Mouse (Mus musculus) T-helper 2 cell (primary cell): ENCODE data around the gene Lsm14b.

Experiments used
- in situ Hi-C: fragments of 300-600 bp; cut with MboI, MseI; formaldehyde crosslinking; loops from one replicate; pipeline ENCODE4 v1.15.1; 2025; ENCODE audit warnings: high pct_unique_total_duplicates

The Lsm14b gene

DNA sequence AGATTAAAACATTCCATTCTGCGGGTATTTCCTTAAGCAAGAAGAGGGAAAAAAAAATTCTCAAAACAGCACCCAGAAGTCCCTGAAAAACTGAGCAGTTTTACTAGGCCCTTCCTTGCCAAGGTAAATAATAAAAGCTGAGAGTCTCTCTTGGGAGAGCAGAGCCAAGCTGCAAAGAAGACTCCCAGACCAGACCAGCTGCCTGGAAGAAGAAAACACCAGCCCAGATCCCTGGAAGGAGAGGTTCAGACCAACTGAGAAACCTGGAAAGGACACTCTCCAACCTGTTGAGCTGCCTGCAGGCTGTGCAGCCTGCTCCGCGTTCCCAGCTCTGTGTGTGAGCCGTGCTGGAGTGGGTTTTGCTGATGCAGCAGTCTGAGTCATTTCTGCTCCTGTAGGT, 7.2 kb upstream of the Lsm14b start:
- in situ Hi-C loops: no loop called here

DNA sequence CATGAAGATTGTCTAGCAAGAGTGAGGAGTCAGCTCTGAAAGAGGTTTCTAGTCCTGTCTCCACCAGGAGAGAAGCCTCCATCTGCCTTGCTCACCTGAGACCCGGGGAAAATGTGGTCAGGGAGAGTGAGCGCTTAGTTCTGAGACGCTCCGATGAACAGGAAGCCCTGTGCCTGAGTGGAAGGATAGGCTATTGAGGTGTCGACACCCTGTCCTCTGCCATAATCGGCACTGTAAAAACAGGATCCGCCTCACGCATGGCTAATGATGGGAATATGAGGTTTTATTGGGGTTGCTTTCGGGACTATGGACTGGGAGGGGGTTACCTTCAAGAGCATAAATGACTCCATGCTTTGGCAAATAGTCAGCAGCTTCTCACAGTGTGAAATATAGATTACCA, 6.2 kb upstream of the Lsm14b start:
- in situ Hi-C loops: no loop called here

DNA sequence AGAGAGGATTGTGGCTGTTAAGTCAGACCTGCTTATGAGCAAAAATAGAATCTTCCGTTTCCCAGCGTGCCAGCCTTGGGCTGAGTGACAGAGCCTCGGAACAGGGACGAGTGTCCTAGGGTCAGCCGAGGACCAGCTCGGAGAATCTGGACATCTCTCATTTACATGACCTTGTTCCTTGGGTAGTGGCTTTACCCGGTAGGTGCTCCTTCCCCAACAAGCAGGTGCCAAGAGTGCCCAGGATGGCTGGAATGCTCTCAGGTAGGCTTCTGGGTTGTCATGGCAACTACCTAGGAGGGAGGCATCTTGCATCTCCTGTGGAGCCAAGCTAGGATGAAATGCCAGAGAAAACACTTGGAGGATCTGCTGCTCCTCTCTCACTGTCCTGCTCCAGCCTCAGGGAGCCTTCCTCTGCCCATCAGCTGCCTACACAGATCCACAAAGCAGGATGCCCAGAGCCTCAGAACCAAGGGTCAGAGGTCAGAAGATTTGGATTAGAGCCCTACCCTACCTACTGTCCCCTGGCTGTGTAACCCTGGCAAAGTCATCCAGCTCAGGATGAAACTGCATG, 4.6 kb upstream of the Lsm14b start:
- in situ Hi-C loops: no loop called here

DNA sequence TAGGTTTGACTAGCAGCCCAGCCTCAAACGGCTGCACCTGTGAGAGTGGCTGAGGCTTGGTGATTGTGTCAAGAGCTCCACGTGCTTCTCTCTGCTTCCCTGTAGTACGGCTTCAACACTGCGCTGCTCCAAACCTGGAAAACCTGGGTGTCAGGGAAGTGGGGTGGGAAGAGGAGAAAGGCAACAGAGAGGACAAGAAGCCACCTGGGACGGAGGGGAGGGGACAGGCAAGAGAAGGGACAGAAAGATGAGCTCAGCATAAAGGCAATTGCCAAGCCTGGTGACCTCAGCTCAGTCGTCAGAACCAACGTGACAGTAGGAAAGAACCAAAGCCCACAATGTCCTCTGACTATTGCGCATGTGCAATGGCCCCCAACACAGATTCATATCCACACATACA, 3.9 kb upstream of the Lsm14b start:
- in situ Hi-C loops: no loop called here

DNA sequence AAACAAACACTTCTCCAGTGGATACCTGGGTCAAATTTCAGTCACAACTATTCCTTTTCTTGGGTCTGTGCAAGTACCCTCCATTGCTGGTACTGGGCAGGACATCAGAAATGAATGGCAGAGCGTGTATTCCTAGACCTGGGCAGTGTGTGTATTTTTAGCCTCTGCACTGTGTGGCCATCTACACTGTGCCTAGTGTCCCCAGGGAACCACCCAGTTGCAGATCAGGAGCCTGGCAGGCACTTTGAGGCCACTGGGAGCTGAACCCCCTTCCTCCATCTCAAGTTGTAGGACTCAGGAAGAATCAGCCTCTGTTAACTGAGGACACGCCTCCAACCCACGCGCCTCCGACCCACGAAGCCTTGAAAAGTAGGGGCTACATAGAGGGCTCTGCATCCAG, 2.0 kb upstream of the Lsm14b start:
- in situ Hi-C loops: no loop called here

DNA sequence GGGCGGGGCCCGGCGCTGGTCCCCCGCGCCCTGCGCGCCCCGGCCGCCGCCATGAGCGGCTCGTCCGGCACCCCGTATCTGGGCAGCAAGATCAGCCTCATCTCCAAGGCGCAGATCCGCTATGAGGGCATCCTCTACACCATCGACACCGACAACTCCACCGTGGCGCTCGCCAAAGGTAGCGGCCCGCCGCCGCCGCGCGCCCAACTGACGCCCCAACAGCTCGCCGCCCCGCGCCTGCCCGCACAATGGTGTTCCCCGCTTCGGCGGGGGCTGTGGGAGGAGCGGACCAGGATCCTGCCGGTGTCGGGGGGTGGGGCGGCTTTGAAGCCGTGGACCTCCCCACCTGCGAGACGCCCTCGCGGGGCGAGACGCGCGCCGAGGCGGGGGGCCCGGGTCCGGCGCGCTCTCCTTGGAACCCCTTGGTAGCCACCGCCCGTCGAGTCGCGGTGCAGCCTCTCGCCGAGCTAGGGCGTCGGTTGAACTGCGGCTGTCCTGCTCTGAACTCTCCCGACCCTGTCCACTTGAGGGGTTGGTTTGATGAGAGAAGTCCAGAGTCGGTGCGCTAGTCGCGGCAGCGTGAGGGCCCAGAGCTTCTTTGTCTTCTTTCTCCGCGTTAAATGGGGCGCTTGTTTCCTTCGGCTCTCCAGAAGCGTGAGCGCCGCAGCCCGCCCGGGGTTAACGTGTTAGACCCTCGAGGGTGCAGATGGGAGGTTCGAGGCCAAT, 511 bp downstream of the Lsm14b start:
- in situ Hi-C loops: loop anchor here (5.0 kb wide), 1 partner anchor 47 kb away; the partner anchor contains the start of gene Mtg2

DNA sequence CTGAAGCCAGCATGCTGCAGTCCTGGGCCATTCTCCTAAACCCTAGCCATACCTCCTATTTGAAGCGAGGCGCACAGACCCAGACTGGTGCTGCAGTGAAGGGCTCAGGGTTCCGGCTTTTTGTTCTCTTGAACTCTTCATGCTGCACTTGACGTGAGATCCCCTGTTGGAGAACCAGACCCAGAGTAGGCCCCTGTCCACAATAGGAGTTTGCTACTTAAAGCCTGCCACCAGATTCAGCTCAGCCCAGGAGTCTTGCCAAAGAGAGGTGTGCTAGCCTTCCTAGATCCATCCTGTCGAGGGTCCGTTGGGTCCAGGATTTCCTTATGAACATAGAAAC, 1.0 kb downstream of the Lsm14b start:
- in situ Hi-C loops: loop anchor here (5.0 kb wide), 1 partner anchor 46 kb away; the partner anchor contains the start of gene Mtg2

DNA sequence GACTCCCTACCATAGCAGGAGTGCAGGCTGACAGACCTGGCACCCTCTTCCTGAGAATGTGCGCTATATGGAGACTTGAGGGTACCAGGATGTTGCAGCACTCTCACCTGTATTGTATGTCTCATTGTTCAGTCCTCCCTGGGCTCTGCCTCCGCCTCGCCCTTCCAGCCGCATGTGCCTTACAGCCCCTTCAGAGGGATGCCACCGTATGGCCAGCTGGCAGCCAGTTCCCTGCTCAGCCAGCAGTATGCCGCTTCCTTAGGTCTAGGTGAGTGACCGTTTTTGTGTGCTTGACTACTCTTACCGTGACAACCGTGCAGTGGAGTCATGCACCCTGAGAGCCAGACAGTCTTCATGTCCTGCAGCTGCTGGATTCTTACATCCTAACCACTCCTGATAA, 3.0 kb downstream of the Lsm14b start:
- in situ Hi-C loops: loop anchor here (5.0 kb wide), 1 partner anchor 45 kb away; the partner anchor contains the start of gene Mtg2

DNA sequence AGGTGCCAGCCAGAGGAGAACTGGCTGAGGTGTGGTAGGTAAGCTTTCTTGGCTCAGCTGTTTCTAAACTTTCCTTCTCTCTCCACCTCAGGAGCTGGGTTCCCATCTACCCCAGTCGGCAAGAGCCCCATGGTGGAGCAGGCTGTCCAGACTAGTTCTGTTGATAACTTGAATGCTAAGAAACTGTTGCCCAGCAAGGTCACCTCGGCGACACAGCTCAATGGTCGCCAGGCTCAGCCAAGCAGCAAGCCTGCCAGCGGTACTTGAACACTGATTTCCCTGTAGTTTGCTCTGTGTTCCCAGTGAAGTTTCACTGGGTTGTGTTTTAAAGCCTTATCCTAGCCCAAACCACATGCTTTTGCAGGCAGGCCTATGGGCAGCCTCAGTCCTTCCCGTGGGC, 6.5 kb downstream of the Lsm14b start:
- in situ Hi-C loops: no loop called here

DNA sequence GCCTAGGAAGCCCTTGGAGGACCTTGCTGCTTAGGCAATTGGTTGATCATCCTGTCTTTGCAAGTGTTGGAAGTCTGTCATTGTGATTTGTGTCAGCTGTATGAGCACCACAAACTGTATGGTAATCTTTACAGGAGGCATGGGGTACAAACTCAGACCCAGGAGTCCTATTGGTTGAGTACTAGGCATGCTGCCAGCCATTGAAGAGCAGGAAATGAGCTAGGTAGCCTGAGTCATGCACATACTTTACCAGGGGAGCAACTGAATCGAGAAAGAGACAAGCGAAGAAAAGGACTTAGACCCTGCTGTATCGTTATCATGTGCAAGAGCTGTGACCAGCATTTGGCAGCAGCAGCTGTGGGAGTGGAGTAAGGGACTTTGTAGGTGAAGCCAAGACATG, 8.1 kb downstream of the Lsm14b start:
- in situ Hi-C loops: no loop called here

DNA sequence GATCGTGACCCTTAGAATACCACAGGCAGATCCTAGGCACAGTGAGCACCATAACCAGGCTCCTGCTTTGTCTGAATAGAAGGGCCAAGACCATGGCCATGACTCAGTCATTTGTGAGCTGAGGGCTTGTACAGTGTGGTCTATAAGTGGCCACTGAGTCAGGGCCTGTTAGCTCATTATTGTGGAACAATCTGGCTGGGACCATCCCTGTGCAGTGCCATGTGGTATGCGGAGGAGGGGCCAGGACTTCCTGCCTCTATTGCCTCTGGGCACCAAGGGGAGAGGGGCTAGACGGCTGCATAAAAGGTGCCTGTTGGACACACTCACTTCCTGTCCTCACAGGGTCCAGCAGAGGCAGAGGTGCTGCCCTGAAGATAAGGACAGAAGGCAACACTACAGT, 9.2 kb downstream of the Lsm14b start:
- in situ Hi-C loops: no loop called here

DNA sequence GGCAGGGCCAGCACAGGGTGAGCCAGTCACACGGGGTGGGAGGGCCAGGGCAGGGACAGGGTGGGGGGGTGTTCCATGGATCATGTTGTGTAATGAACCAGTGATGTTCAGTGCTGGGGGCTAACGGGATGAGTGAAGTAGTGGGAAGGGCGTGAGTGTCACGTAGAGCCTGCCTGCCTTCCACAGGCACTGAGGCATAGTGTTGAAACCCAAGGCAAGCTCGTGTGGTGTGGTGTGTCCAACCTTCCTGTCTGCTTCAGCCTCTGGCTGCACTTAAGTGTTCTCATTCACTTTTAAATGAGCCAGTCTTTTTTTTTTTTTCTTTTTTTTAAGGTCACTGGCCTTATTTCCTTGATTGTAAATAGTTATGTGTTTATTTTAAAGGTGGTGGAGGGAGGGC, 10.0 kb downstream of the Lsm14b start:
- in situ Hi-C loops: no loop called here

DNA sequence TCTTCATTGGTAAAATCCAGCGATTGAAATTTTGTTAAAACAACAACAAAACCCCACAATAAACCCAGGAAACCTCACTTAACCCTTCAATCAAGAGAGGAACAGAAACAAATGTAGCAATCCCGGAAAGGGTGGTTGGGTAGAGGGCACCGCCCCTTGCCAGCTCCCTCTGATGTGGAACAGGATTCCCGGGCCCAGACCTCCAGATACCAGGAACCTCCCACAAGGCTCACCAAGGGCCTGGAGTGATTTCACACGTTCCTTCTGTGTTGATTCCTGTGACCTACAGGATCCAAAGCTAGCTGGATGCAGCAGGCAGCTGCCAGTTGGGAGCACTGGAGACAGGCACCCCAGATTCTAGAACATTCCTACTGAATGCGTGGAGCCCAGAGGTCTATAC, 15.6 kb downstream of the Lsm14b start:
- in situ Hi-C loops: loop anchor here (5.0 kb wide), 1 partner anchor 77 kb away; the partner anchor contains the start of gene Osbpl2

DNA sequence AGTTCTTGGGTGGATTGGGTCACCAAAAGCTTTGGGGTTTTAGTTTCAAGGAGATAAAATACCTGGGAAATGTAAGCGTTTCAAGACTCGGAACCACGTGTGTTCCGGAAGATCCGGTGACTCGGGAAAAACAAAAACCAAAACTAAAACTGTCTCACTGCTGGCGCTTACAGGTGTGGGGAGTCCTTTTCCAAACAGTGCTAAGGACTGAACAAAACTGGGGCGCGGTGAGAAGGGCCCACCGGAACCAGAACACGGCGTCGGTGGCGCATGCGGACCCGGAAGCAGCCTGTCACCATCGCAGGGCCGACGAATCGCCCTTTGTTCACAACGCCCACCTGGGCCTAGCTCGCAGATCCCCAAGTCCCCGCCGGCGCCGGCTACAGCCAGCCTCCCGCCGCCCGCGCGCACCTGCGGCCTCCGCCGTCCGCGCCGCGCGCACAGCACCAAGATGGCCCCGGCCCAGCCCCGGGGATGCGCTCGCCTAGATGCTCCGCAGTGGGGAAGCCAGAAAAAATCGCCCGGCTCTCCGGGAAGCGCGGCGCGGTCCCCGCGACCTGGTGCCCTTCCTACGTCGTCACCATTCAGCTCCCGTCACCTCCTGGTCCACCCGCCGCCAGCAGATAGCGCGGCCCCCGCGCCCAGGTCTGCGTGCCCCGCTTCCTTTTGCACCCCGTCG, 16.9 kb downstream of the Lsm14b start:
- in situ Hi-C loops: loop anchor here (5.0 kb wide), 1 partner anchor 76 kb away; the partner anchor contains the start of gene Osbpl2

DNA sequence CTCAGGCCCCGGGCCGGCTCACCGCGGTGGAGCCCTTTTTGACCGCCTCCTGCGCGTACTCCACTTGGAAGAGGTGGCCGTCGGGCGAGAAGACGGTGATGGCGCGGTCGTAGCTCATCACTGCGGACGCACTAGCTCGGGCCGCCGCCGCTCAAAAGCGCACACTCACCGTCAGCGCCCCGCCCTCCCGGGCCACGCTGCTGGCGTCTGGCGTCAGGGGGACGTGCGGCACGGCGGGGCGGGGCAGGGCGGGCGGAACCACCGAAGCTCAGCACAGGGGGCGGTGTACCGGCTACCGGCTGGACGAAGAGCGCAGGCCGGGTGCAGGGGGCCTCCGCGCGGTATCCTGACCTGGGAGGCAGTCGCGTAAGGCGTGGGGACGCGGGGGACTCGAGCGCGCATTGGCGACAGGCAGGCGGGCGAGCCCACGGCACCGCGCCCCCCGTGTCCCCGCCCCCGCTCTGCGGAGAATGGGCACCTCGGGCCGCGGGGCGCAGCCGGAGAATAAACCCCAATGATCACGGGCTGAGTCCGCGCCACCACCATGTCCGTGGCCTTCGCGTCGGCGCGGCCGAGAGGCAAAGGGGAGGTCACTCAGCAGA, 17.6 kb downstream of the Lsm14b start, which contains the start of the genes Psma7 and Ss18l1:
Gene Psma7, minus strand, starts transcription at position 178 of the 602 bp plus-strand sequence.
Gene Ss18l1, plus strand, starts transcription at position 254 of the 602 bp plus-strand sequence.
- in situ Hi-C loops: loop anchor here (5.0 kb wide), 1 partner anchor 75 kb away; the partner anchor contains the start of gene Osbpl2

DNA sequence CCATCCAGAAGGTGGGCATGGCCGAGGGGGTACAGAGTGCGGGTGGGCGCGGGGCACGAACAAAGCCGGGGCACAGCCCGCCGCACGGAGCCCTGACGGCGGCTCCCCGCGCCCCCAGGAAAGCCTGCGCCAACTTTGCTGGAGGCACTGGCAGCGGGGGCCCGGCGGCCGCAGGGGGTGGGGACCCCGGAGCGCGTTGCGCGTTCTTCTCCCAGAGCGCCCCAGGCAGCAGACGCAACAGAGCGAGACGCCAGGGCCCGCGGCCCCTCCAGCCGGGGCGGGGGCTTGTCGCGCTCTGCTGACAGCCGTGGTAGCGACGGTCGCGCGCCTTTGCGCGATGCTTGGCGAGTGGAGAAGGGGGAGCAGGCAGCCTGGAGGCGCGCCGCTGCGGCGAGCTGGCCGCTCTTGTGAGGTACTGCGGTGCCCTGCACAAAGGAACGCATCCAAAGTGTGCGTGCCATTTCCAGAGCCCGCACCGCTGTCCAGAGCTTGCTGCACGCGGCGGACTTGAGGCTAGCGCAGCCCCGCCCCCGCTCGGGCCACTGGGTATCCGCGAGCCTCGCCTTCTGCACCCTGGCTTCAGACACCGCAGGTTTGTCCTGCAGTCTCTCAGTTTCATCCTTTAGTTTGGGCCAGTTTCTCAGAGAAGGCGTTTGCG, 18.2 kb downstream of the Lsm14b start:
- in situ Hi-C loops: loop anchor here (5.0 kb wide), 1 partner anchor 74 kb away; the partner anchor contains the start of gene Osbpl2

DNA sequence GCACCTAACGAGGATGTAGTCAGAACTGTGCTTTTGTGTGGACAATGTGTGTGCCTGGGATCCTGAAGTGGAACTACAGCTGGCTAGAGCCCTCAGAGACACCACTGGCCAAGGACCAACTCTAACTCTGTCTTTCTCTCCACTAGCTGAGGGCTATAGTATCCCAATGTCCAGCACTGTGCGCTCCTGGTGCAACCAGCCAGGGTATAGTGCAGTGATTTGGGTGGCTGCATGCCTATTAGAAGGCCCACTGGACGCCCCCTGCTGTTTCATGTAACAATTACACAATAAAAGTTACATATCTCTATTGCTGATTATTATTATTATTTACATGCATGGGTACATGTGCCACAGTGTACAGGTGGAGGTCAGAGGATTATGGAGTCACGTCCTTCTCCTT, 20.5 kb downstream of the Lsm14b start:
- in situ Hi-C loops: loop anchor here (5.0 kb wide), 1 partner anchor 133 kb away; no protein-coding TSS in a partner anchor

DNA sequence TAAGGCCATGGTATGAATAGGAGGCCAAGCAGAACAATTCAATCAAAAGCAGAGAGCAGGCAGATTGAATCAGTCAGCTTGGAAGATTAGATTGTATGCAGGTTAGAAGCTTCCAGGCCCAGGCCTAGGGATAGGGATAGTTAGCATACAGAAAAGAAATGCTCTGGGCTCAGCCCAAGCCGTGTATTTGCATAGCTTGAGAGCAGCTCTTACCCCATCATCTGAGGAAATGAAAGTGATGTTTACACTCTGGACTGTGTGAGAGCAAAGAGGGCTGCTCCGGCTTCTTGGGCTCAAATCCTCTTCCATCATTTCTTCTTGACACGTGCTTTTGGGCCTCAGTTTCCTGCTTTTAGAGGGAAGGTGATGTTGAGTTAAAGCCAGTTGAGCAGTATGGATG, 22.8 kb downstream of the Lsm14b start:
- in situ Hi-C loops: loop anchor here (5.0 kb wide), 1 partner anchor 135 kb away; no protein-coding TSS in a partner anchor

DNA sequence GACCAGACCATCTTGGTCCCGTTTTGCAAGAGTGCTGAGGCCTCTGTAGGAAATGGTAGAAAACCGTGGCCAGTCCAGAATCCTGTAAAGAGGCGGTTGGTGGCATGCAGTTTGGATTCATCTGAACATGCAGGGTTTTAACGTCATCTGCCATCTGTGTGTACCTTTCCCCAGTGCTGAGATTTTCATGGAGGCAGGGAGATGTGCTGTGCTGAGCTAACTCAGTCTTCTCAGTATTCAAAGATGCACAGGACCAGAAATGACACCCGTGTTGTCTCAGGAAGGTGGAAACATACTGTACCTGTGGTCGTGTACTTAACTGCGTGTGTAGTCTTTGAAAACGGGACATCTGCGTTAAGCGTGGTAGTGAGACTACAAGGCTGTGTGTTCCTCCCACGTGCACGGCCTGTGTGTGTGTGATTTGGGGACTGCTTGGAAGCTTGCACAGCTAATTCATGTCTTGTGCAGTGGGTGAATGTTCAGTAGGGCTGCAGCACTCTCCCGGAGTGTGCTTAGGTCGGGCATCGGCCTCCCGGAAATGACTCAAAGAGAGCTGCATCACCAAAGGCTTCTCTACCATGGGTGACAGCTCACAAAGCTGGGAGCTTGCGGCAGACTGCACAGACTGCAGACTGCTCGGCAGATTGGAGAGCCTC, 23.3 kb downstream of the Lsm14b start:
- in situ Hi-C loops: loop anchor here (5.0 kb wide), 1 partner anchor 136 kb away; no protein-coding TSS in a partner anchor

DNA sequence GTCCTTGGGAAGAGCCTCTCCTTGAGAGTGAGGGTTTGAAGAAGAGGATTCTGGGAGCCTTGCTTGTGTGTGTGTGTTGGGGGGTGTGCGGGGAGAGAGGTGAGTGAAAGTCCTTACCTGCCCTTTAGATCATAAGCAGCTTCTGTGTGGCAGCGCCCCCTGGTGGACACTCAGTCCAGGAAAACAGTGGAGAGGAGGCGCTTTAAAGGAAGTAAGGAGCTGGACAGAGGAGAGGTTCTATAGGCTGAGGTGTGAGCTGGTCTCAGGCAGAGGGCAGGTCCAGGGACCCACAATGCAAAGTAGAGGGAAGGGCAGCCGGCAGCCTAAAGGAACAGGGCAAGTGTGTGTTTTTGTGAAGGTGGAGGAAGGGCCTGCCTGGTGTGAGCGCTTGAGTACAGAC, 26.2 kb downstream of the Lsm14b start:
- in situ Hi-C loops: no loop called here
